Mouse (Mus musculus) monocyte, adult 2 months (primary cell): ENCODE data around the gene Fmo3.

ENCODE experiments used
- DNase-seq, 2 experiments: peaks; one replicate each; pipeline ENCODE4 v3.0.0; 2022; ENCODE audit warnings: low spot score in 2 of 2, low read depth in 1 of 2

Gene Fmo3

DNA sequence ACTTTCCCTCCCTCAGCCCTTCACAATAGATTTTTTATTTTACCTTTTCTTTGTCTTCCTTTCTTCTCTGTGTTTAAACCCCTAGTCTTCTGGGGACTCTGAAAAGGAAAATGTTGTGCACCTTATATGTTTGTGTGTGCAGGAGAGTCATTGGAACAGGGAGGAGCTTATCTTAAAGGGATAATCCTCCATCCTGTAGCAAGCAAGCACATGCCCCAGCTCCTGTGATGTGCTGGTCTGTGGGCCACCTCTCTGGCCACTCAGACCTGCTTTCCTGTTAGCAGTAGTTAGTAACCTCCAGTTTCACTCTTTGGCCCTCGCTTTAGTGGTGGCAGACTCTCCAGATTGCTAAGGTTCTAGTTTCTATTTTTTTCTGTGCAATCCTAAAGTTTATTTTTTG, at the start of gene Fmo3:
Gene Fmo3, minus strand, starts transcription at position 101 of the 400 bp plus-strand sequence.
- no peak for DNase-seq

DNA sequence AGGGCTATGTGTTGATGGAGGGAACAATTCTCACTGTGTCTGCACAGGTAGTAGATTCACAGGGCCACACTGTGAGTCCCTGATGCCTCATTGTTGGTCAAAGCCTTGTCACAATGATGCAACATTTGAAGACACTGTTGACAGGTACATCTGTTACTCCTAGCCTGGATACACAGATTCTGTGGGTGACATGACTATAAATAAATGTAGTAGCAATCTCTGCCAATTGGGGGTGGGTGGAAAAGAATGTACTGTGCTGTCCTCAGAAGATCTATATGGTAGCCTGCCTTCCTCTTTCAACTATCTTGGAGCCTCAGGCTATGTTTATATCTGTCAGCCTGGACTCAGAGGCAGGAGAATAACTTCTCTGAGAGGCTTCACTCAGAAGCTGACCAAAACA, 38.7 kb upstream of the Fmo3 start:
- no peak for DNase-seq

DNA sequence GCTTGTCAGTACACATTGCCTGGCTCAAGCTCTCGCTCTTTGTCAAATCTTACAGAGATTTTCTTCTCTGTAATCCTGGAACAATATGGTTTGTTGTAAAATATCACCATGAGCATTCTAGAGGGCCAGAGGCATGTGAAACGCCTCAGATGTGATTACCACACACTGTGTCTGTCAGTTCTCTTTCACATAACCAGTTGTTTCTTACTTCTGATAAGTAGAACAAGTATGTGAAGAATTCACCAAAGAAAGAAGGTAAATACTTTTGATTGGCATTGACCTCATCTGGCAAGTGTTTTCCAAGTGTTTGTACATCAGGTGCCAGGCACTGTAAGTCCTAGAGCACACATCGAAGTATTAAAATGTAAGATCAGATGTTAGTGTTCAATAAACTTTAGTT, 24.9 kb upstream of the Fmo3 start:
- DNase-seq: no peak

DNA sequence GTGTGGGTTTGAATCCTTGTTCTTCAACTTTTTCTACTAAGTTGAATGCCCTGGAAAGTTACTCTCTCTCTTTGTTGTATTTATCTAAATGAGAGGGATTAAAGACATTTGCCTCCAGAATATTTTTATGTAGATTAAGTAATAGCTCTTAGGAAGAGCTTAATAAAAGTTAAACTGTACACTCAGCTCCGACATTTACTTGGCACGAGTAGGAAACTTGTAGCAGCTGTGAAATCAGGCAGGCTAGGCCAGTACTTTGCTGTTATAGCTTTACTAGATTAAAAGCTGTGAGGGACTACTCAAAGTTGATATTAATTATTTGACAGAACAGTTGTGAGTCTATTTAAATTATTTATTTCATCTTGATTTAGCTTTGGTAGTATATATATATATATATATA, 19.2 kb upstream of the Fmo3 start:
- no peak for DNase-seq

DNA sequence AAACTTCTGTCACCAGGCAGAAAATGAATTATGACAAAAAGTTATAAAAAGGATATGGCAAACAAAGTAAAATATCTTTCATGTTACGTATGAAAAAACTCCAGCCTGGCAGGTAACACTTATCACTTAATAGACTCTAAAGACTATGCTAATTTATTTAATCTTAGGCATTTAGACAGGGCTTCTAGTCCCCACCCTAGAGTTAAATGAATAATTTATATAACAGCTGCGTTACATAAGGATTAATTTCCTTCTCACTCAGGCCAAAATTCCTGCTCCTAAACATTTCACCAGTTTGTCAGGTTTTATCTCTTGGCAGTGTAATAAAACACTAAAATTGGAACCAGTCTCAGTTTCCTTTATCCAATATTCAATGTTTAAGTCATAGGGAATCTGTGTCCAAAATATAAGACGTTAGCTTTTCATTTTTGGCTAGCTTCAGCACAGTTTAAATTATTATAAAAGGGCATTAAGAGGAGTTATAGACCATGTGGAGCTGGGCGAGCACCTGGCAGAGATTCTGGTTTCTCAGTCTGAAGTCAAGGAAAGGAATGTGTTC, 17.0 kb upstream of the Fmo3 start:
- no peak for DNase-seq

DNA sequence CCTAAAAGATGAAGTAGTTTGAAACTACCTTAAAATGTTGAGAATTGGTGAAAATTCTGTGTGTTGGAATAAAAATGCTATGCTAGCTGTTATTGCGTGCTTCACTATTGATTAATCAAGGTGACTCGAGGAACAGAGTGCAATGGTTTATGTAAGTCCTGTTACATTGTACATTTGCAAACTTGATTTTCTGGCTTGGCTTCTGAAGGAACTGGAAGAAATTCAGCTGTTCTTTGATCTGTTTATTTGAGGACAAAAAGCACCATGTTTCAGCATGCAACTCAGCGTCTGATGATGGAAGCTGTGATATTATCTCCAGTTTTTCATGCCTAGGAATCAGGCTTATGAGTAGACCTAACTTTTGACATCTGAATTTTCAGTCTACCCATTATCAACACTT, 3.2 kb upstream of the Fmo3 start:
- DNase-seq: no peak

DNA sequence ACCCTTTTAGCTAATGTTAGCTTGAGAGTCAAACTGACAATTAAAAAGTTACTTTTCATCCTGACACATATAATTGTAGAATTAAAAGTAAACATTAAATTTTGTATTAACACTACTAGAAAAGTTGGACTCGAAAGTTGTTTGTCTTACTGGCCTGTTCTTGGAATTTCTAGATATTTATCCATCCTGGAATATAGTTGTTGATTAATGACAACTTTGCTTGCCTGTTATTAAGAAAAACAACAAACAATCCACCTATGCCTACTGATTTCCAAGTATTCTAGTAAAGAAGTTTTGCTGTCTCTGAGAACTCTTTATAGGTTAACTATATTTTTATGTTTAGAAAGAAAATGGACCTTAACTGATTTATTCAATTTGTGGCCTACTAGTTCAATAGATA, 2.4 kb upstream of the Fmo3 start:
- DNase-seq: no peak

DNA sequence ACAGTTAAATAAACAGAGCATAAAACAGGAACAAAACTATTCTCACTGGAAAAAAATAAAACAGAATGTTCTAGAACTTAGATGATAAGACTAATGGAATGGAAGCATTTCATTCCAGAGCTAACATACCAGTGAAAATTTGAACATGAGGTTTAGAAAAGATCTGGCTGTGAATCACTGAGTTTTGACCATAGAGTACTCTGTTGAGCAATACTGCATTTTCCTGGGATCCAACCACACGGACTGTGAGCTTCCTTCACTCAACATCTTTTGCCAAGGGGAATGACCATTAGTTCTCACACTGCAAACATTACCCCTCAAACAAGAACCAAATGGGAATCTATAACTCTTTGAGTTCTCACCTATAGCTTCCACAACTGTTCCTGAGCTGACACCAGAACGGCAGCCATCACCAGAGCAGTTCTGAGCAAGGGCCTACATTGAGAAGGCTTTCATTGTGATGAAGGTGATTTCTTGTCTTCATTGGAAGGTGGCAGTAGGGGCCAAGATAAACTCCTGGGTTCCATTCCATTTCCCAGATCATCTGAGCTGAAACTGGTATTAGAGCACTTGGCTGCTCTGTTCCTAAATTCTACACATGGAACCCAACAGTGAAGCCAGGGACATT, 1.9 kb upstream of the Fmo3 start:
- no peak for DNase-seq

DNA sequence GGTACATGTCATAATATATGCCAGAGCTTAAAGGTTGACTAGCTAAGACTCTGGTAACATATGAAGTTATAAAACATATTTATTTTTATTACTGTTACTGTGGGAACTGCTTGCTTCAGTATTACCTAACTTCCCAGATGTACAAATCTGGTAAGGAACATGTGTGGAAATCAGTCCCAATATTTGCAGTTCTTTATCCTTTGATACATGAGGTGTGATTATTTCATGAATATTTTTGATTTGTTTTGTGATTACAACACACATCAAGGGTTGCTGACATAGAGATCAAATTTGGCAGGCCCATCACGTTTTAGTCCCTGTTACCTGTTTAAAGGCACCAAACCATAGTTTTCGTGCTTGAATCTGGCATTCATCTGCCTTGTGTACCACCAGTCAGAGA, 20.8 kb downstream of the Fmo3 start:
- DNase-seq: no peak

DNA sequence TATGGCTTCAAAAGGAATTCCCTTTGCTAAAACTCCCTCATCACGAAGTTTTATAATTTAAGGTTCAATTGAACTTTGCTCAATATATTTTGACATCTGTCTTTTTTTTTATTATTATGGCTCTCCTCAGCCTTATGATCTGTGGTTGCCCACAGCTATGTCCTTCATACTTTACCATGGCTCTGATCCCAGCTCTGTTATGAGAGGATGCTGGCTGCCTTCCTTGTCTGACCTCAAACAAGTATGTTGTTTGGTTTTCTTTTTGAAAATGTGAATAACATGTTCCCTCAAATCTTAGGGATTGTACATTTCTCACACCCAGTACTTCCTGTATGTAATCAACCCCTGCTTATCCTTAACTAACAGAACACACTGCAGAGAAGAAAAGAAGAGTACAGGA, 26.9 kb downstream of the Fmo3 start:
- no peak for DNase-seq

DNA sequence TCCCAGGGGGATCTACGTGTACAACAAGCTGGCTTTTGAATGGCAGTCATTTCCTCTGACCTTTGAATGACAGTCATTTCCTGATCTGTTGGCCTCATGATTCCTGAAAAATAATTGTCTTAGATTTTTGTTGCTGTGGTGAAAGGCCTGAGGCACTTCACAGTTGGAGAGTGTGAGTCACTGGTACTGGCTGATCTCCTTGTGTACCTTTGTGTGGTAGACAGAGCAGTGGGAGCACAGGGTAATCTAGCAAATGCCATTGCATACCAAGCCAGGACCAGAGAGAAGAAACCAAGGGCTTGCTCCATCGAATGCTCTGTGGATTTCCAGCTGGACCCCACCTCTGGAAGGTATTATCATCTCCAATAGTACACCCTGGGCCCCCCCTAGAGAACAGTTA, 31.2 kb downstream of the Fmo3 start:
- no peak for DNase-seq

DNA sequence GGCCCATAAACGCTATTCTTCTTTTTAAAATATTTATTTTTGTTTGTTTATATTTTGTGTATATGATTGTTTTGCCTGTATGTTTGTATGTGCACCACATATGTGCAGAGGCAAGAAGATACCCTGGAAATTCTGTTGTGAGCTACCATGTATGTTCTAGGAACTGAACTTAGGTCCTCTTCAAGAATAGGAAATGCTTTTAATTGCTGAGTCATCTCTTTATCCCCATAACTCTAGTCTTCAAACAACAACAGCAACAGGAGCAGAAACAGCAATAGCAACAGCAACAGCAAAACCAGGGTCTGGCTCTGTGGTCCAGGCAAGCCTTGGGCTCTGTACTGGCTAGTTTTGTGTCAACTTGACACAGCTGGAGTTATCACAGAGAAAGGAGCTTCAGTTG, 34.6 kb downstream of the Fmo3 start:
- DNase-seq: no peak

DNA sequence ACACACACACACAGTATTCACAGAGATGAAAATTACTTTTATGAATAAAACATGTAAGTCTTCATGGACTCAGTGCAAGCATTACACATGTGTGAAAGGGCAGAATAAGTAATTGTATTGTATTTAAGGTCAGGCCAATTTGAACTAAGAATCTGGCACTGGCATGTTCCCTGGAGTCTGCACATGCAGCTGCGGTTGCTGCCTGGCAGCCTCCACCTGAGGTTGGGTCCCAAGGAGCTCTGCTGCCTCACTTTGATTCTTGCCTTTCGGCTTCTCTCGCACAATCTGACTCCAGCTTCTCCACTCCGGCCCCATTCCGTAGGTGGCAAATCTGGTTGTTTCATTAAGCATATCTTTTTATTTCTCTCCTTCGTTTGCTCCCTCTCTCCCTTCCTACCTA, 36.4 kb downstream of the Fmo3 start:
- no peak for DNase-seq

DNA sequence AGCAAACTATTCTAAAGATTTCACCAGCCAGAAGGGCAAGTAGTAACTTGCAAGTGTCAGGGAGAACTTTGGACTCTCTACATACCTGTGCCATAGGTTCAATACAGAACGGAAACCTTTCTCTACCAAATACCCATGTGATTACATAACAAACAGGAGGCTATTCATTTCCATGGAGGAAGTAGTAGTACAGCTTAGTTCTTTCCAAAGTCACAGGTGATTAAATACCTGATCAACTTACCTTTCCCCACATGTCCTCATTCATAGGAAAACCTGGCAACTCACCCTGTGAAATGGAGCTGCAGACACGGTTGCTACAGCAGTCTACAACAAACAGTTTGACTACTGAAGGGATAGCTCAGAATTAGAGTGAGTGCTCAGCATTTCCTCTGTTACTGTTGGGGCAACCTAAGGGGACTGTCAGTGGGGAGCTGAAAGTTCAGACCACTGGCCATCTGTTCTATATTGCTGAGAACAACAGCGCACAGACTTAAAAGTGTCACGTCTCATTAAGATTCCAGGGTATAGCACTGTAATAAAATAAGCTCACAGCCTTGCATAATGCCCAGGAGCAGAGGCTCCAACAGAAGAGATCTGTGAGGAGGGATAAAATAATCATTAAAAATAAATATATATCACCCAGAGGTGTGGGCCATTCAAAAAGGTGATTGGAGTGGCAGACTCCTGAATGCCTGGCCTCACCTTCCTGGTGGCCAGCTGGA, 37.3 kb downstream of the Fmo3 start:
- no peak for DNase-seq

DNA sequence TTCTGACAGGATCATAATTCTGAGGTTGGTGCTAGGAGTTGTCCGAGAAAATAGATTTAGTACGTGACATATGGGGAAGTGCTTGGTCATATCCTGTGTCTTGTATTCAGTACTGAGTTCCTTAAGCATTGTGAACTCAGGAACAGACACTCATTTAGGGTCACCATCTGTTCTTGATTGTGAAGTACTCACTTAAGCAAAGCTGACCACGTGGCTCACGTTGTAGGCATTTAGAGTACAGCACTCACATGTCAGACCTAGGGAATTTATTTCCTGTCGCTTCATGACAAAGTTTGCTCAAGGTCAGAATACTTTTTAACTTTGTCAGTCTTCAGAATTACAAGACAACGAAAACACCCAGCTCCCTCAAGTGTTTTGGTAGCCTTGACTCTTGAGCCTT, 40.6 kb downstream of the Fmo3 start:
- DNase-seq: no peak

DNA sequence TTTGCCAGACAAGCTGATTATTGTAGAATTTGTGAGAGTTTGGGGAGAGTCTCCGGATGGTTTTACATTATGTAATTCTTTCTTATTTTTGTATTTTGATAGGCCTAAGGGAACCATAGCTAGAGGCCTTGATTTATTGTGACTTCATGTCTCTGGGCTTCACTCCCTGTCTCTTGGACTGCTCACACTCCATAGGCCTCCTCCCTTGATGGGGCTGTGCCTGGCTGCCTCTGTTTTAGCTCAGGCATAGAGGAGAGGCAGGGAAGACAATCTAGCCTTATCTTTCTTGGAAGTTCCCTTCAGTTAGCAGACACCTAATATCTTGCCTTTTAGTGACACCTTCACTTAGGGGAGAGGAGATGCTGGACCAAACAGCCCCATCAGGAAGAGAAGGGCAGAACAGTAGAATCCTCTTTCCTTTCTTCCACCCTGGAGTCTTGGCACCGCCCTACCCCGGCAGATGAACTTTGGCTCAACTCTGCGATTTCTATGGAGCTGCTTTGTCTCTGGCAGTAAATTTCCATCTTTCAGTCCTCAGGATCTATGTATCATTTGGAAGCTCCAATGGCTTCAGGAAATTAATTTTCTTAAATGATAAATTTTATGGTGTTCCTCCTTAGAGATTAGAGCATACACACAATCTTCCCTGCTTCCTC, 45.5 kb downstream of the Fmo3 start:
- no peak for DNase-seq

DNA sequence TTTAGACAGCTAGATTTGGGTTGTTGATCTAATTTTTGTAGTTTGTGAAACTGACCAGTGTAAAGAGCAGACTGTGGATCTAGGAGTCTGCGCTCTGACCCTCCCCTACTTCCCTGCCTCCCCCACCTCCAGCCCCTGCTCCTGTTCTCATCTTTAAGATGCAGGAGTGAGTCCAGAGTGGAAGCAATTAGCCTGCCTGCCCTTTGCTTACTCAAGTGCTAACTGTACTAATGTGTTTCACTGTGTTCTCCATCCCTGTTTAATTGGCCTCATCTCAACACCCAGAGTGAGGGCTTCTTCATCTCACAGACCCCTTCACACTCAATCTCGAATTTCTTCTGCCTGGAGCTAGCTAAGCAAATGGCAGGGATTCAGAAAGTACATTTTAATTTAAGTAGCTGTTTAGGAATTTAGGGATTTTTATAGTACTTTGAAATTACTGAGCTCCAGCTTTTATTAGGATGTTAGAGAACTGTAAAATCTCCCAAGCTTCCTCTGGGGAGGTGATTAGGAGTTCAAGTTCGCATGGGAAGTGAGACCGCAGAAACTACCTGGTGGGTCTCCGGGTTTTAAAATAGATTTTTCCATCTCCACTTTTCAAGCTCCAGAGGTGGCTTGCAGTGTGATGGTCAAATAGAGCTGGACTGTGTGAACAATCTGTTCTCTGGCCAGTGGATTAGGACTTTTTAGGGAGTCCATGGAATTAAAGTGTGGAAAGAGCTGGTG, 46.2 kb downstream of the Fmo3 start:
- DNase-seq: no peak

DNA sequence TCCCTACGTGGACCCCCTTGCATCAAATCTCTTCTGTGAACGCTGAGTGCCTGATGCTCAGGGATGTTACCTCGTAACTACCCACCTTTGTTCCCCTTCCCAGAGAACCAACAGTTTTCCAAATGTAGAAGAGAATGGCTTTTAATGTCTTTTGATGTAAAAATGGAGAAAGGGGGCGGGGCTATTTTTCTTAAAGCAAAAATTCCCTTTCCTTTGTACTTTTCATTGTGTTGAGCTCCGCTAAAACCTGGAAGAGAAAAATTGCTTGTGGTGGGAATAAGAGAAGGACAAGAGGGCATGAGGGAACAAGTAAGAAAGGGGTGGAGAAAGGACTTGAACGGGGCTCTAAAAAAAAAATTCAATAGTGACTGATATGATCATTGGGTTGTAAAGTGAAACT, 46.9 kb downstream of the Fmo3 start, which contains the start of gene Fmo6:
Gene Fmo6, minus strand, starts transcription at position 101 of the 400 bp plus-strand sequence.
- no peak for DNase-seq

DNA sequence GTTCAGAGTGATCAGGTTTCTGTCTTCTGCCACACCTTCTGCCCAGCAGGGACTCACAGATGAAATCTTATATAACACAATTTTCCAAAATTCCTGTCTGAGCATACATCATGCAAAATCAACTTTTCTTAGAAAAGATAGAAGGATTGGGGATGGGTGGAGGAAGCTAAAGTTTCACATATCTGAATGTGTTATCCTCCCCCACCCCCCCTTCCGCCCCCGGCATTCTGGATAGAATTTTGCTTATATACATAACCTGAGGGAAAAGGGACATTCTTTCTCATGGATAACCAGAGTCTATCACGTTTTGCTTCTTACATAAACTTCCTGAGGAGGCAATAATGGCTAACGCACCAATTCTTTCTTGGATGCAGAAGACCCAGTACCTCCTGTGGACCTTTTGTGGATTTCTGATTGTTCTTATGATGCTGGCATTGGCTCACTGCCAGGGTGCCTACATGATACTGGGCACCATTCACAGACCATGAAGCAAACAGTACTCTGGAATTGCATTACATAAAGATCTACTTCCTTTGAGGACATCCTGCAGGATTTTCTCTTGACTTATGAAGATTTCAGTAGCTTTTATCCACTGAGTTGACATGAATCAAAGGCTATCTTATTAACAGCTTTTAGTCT, 49.8 kb downstream of the Fmo3 start:
- no peak for DNase-seq

DNA sequence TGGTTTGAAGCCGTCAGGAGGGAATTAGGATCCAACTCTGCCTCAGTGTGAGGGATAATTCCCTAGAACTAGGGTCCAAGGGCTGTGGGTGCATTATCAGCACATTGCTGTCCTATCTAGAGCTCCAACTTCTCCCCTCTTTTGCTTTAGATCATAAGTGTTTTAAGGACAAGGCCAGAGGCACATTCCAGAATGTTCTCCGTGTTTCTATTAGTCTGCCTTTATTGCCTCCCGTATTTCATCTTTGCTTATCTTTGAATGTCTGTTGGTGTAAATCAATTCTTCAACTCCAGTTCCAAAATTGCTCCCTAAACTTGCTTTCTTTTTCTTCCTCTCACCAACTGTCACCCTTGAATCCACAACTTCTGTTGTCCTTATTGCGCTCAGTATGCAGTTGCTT, 51.9 kb downstream of the Fmo3 start:
- DNase-seq: no peak

DNA sequence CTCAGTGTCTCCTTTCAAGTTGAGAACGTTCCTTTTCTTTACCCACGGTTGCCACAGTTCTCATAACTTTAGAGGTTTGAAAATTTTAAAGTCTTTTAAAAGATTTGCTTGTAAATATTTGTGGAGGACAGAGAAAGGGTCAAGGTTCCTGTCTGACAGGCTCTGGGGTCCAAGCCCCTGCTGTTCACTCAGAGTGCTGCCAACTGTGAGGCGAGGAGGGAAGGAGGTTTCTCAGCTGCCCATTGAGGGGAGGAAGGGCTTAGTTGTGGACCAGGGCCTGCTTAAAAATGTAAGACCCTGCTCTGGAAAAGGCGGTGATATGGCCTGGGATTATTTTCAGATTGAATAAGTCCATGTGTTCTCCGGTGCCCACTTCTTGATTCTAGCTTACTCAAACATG, 52.4 kb downstream of the Fmo3 start:
- DNase-seq: no peak
